Mouse (Mus musculus) naive thymus-derived CD4-positive, alpha-beta T cell, adult 2 months (primary cell): Measurements from ENCODE around the gene Cisd1.

ENCODE experiments used
- DNase-seq: peaks from one replicate; pipeline ENCODE4 v3.0.0-alpha.2; 2011; ENCODE audit warnings: low read depth

Cisd1 gene

GRCm38 (mm10) chr10:71326789-71327188, 18.0 kb downstream of the Cisd1 start:
- DNase-seq: peak; percentile 83

DNA sequence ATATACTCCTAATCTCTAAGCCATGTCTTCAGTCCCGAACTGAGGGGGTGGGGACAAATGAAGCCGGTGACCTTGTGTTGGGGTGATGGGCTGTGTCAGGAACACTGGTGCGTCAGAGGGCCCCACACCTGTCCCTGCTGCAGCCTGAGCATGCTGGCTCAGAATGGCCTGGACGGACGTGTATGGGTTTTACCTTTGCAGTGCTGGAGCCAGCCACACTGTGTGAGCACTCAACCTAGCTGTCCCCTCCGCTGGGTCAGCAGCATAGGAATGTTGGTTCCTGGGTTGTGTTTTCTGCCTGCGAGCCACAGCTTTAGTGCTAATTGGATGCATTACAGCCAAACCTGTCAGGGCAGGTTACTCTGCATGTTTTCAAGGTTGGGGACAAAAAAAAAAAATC, 18.6 kb downstream of the Cisd1 start:
- no peak for DNase-seq

GRCm38 (mm10) chr10:71323669-71324068, 21.1 kb downstream of the Cisd1 start:
- DNase-seq: no peak

DNA sequence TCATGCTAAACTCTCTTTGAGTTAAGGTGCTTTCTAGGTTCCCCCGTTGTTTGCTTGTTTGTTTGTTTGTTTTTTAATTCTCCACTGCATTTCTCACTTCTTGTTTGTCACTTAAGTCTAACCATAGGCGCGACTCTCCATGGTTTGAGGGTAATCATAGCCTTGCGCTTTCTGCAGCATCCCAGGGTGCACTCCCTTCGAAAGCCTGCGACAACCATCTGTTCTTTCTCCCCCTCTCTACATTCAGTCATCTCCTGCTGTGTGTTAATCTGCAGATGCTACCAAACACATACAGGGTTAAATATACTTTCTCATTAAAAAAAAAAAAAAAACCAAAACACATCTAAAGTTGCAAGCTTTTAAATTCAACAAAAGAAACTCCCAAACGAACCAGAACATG, 28.3 kb downstream of the Cisd1 start:
- no peak for DNase-seq

- DNase-seq: no peak
Observed at GRCm38 (mm10) chr10:71316056-71316455, 28.7 kb downstream of the Cisd1 start.

DNA sequence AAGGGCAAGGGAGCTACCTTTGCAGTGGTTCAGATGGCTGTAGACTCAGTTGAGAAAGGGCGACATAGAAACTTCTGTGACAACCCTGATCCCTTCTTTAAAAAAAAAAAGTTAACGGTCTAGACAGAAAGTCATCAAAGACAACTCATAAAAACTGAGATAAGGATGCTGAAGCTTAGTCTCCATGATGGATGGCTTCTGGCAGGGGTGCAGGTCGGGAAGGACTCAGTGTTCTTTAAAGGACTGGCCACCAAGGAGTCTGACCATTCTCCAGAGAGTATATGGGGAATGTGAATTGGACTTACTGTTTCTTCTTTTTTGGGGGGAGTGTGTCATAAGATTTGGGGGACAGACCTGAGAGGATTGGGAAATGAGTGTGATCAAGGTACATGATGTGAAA, 30.2 kb downstream of the Cisd1 start:
- no peak for DNase-seq

DNA sequence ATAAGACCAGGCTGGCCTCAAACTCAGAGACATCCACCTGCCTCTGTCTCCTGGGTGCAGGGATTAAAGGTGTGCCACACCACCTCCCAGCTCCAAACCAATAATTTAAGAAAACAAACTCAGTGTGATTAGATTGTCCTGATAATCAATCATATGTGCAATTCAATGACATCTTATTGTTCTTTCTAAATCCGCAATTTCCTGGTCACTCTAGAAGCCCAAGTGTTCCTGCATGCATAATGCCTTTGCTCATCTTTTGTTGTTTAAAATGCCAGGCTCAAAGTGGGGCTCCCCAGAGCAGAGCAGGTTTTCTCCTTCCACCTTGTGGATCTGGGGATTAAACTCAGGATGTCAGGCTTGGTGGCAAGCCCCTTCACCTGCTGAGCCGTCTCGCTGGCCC, 34.5 kb downstream of the Cisd1 start:
- DNase-seq: no peak

DNA sequence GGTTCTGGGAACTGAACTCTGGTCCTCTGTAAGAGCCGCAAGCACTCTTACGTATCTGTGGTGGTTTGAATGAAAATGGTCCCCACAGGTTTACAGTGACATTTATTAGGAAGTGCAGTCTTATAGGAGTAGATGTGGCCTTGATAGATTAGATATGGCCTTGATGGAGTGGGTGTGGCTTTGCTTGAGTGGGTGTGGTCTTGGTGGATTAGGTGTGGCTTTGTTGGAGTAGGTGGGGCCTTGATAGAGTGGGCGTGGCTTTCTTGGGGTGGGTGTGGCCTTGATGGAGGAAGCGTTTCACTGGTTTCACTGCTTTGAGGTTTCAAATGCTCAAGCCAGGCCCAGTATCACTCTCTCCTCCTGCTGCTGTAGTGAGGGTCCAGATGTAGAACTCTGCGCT, 36.6 kb downstream of the Cisd1 start:
- DNase-seq: no peak

- DNase-seq: no peak
Observed at GRCm38 (mm10) chr10:71306759-71307158, 38.0 kb downstream of the Cisd1 start.

DNA sequence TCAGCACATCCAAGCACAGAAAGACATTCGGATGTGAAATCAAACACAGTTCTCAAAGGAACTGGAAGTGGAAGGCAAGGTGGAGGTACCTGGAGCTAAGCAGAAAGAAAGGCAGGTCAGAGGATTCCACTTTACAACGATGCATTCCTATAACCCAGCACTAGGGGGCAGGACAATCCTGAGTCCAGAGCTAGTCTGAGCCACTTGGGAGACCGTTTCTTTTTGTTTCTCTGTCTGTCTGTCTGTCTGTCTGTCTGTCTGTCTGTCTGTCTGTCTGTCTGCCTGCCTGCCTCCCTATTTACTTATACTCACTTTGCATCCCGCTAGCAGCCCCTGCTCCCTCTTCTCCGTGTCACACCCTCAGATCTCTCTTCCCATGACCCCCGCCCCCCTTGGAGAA, 38.6 kb downstream of the Cisd1 start:
- peak; percentile 82 for DNase-seq

DNA sequence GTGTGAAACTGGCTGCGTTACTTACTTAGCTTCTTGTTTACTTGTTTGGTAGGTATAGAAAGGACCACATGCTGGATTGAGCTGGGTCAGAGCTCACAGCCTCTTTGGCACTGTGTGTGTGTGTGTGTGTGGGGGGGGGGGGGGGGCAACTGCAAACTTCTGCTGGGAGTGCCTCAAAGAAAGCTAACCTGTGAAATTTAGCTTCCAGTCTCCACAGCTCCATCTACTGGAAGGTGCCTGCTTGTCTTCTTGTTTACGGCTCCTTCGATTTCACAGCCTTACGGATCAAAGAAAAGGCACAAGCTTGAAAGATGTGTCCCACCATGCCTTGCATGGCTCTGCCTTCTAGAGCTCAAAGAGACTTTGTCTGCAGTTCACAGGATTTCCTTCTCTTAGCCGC, 42.3 kb downstream of the Cisd1 start:
- peak; percentile 85 for DNase-seq

- DNase-seq: no peak
Observed at GRCm38 (mm10) chr10:71300161-71300560, 44.6 kb downstream of the Cisd1 start.

GRCm38 (mm10) chr10:71293245-71293644, 51.5 kb downstream of the Cisd1 start:
- DNase-seq: no peak

DNA sequence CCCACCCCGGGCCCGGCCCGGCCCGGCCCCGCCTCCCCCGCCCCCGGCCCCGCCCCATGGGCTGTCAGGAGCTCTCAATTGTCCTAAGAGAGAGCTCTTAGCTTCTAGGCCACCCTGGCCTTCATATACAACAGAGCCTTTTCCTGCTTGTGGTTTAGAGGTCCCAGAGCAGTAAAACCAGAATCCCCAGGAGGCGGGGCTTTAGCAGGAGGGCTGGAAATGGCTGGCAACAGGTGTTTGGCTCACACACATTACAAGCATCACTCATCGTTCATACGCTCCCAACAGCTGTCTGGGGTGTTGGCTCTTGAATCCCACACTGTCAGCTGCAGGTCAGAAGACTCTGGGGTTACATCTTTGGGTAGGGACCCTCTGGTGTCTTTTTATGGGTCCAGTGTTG, 52.5 kb downstream of the Cisd1 start:
- peak; percentile 36 for DNase-seq

DNA sequence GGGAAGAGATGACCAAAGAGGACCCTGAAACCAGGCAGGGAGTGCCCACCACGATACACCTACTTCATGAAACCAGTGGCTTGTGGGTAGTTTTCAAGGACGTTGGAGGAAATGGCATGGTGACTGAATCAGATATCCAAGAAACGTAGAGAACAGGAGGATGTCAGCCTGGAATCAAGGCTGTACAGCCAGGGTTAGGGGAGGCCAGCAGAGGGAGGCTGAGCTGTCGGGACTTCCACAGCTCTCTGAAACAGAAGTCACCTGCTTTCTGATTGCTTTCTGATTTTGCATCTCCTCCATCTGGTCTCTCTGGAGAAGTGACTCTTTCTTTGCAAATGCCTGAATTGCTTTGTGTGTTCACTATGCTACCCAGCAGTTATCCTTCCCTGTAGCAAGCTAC, 53.0 kb downstream of the Cisd1 start:
- DNase-seq: peak; percentile 40

GRCm38 (mm10) chr10:71291179-71291661, 53.5 kb downstream of the Cisd1 start:
- DNase-seq: peak; percentile 28

- DNase-seq: peak; percentile 74
Observed at GRCm38 (mm10) chr10:71285126-71285580, 59.6 kb downstream of the Cisd1 start, which contains the start of gene Ube2d1. Gene Ube2d1, minus strand, starts transcription at chr10:71285262.

DNA sequence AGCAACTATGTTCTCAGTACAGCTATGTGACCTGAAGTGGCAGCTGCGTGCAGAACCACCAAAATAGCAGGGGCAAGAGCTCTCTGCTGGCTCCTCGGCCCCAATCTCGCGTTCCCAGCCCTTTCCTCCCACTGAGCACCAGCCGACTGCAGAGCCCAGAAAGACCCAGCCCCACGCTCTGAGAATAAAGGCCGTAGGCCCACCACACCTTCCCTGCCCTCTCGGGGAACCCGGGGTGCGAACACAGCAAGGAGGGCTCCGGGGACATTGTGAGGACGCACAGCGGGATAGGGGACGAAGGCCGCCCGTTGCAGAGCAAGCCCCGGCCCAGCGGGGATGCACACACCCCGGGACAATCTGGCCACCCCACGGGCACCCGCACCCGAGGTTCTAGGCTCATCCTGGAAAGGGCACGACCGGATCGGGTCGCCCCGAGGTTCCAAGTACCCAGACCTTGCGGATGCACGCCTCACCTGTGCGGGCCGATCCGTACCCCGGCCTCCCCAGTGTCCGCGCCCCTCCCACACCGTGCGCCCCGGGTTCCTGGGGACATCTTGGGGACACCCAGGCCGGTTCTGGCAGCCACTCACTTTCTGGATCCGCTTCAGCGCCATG, 60.1 kb downstream of the Cisd1 start:
- peak; percentile 23 for DNase-seq

DNA sequence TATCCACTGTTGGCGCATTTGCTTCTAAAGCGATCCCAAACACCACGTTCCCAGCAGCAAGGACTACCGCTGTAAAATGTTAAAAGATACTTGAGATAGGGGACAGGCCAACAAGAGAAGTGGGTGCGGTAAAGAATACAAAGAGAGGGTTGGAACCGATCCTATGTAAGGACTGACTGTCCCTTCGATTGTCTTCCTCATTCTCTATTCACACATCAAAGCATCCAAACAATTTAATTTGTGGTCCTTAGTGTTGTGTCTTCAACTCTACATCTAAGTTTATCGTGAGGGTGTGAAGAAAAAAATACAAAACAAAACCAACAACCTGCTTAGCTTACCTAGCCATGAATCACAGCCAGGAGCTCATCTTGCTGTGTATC, 60.6 kb downstream of the Cisd1 start:
- no peak for DNase-seq
